Mouse (Mus musculus): ENCODE data around the gene Cpn2. TPM values are rescaled to one million over a fixed set of nuclear protein-coding genes. Genes with fewer than 3 reads are reported as not detected.

The Cpn2 gene
- polyA plus RNA-seq (2012; rRNA removed), result 0.01 TPM in 1 of 2 replicates, not detected in the other

DNA sequence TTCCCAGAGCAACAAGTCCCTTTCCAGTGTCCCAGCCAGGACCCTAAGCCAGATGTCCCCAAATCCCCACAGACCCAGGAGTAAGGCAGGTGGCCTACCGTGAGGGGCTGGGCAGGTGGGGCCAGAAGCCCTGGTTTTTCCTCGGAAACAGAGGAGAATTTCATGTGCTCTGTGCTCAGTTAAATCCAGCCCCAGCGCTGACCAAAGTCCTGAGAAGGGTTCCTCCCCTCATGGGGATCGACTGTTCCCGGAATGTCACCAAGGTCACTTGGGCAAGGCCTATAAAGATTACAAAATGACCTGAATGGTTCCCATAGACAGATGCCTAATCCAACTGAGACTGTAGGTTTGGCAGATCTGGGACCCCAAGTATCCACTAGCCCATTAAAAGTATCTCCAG is at the start of gene Cpn2:
Cpn2 (minus strand) TSS at position 141 of the 400 bp plus-strand sequence.

DNA sequence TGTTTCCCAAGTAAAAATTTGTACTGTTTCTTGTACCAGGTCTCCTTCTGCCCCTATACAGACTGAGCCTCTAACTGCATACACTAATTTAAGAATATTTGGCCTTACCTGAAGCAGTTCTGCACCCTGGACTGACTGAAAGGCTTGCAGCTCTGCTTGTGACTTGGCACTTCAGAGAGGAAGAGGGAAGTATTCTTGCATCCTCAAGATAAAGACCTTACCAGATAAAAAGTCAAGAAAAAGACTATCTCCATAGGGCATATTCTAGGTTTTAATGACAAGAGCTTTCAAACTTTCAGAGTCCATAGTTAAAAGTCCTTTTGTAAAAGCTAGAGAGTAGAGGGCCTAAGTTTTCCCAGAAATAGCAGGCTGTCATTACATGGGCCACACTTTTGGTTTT is 43.3 kb upstream of the Cpn2 start, which contains the start of gene Gp5:
Gp5 (minus strand) TSS at position 133 of the 400 bp plus-strand sequence.

DNA sequence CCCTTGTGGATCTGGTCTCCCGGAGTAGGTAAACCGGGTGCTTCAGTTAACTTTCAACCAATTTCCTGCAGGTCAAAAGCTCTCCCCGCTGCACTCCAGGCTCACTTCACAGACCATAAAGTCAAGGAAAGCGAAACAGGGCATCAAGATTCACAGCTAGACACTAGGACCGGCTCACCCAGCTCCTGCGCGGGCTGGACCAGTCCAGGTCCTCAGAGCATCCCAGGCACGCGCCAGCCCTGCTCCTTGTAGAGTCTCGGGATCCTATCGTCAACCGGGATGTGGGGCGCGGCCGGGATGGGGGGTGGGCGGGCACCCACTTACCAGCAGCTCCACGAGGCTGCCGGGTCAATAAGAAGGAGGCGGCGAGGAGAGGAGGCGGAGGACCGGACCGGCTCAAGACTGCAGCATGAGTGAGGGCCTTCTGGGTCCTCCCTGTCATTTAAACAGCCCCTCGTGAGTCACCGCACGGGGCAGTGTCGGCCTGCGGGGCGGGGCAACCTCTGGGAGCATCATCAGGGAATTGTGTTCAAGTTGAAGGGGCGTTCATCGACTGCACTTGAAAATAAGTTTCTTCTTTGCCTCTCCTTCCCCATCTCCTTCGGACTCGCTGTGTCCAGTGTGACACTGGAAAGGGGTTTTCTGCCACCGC is 15.7 kb upstream of the Cpn2 start, which contains the start of gene Lrrc15:
Lrrc15 (minus strand) TSS at position 413 of the 652 bp plus-strand sequence.

Other genes with a start within 250 kb of the Cpn2 start
- gene Hes1, start 203.1 kb downstream of the Cpn2 start, polyA plus RNA-seq (2012; rRNA removed), result 17.6 and 23.5 TPM in 2 replicates
- gene Lrrc15, start 15.8 kb upstream of the Cpn2 start, polyA plus RNA-seq (2012; rRNA removed), result 0.28 and 0.63 TPM in 2 replicates
- 0.35 and 0.48 TPM in 2 replicates for gene Gp5, start 43.3 kb upstream of the Cpn2 start, polyA plus RNA-seq (2012; rRNA removed)
- gene Atp13a3, start 138.5 kb upstream of the Cpn2 start, polyA plus RNA-seq (2012; rRNA removed), result 39.1 and 41.2 TPM in 2 replicates

Measured in central nervous system, embryonic 18 days (tissue).